Mouse (Mus musculus) heart, embryonic 14.5 days (tissue): Measurements from ENCODE around the gene Frat1. TPM values are rescaled to one million over a fixed set of nuclear protein-coding genes. Genes with fewer than 3 reads are reported as not detected.
A peak's percentile ranks its signal among the peaks of the same experiment; 100 is the strongest.

Source experiments
- ATAC-seq: fragments of 200-750 bp; cut with Nextera tagmentation; 2 replicates; pipeline ENCODE4 v1.8.0; 2017; ENCODE audit warnings: low read depth, moderate TSS enrichment; ENCODE audit not compliant: insufficient number of reproducible peaks, insufficient read depth, low FRiP score
- H3K27ac ChIP-seq, 2 experiments: fragments of 200-500 bp in 1 of 2; fragments of 300-500 bp in 1 of 2; sonication (generic) in 1 of 2; replicated peaks in 1 of 2; 2 replicates each; pipeline ENCODE4 v1.5.1; 2012 to 2014; ENCODE audit warnings: low read depth in 2 of 2, low read length in 2 of 2, control low read depth in 1 of 2, mild to moderate bottlenecking in 1 of 2, mixed read lengths in 1 of 2; ENCODE audit not compliant: control insufficient read depth in 1 of 2, insufficient read depth in 1 of 2
- H3K27me3 ChIP-seq: fragments of 300-500 bp; sonication (generic); 2 replicates; pipeline ENCODE4 v1.6.1; 2014; ENCODE audit warnings: mild to moderate bottlenecking, low read length, control low read depth; ENCODE audit not compliant: control insufficient read depth, insufficient read depth
- H3K36me3 ChIP-seq: fragments of 300-500 bp; sonication (generic); 2 replicates; pipeline ENCODE4 v1.6.1; 2014; ENCODE audit warnings: mild to moderate bottlenecking, control low read depth, low read length, mixed read lengths; ENCODE audit not compliant: control insufficient read depth, insufficient read depth
- H3K4me1 ChIP-seq, 2 experiments: fragments of 200-500 bp in 1 of 2; fragments of 300-500 bp in 1 of 2; sonication (generic) in 1 of 2; 2 replicates each; pipeline ENCODE4 v1.6.1; 2012 to 2014; ENCODE audit warnings: low read length in 2 of 2, control low read depth in 1 of 2, mixed read lengths in 1 of 2; ENCODE audit not compliant: control insufficient read depth in 2 of 2, insufficient read depth in 2 of 2
- H3K4me2 ChIP-seq: fragments of 300-500 bp; sonication (generic); 2 replicates; pipeline ENCODE4 v1.6.1; 2014; ENCODE audit warnings: mild to moderate bottlenecking, low read length
- H3K4me3 ChIP-seq, 2 experiments: fragments of 200-500 bp in 1 of 2; fragments of 300-500 bp in 1 of 2; sonication (generic) in 1 of 2; 2 replicates each; pipeline ENCODE4 v1.5.1; 2012 to 2014; ENCODE audit warnings: low read length in 2 of 2, mild to moderate bottlenecking in 2 of 2, control low read depth in 1 of 2, low read depth in 1 of 2, moderate library complexity in 1 of 2; ENCODE audit not compliant: control insufficient read depth in 1 of 2, insufficient read depth in 1 of 2
- H3K9ac ChIP-seq: fragments of 300-500 bp; sonication (generic); 2 replicates; pipeline ENCODE4 v1.6.1; 2014; ENCODE audit warnings: mild to moderate bottlenecking, low read length
- H3K9me3 ChIP-seq: fragments of 300-500 bp; sonication (generic); 2 replicates; pipeline ENCODE4 v1.6.1; 2016; ENCODE audit warnings: low read length, control low read depth; ENCODE audit not compliant: control insufficient read depth
- WGBS: fragments of 180-500 bp; shearing (Covaris S2); extraction: QIAGEN DNeasy Blood & Tissue Kit; methylation state at CpG from one replicate; pipeline ENCODE4 v1.1.7; 2014; 5-methylcytosine and 5-hydroxymethylcytosine counted together
- polyA plus RNA-seq: library from polyadenylated mRNA; unstranded; fragments of >200 nt; fragmentation: Nextera tagmentation; extraction: Ambion mirVana; gene quantifications from 2 replicates; pipeline ENCODE4 v1.2.1, GENCODE M21; 2014

Frat1 gene
- polyA plus RNA-seq, 1 experiment from 2014 or later, result 2.6 TPM

DNA sequence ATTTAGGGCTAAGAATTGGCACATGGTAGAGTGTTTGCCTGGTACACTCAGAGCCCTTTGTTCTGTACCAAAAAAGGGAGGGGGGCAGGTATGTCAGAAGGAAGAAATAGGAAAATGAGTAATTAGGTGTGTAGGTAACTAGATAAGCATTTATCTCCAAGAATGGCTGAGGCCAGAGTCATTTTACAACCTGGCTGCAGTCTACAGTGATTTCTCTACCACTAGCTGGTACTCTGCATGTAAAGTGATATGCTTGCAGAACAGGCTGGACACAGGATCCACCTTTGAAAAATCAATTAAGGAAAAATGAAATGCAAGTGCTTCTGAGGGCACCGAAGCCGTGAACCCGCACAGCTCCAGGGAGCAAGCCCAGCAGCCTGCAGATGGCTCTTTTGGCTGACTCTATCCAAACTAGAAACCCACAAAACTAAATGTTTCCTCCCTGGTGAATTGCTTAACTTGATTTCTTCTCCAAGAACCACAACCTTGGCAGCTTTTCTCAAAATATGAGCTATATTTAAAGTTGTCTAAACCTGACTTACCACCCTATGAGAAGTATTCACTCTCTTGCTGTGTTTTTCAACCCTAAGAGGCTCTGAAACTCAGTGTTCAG is 33.5 kb upstream of the Frat1 start:
- no peak overlapping the region for H3K9ac ChIP-seq
- no peak for ATAC-seq
- H3K4me2 ChIP-seq, result no peak overlapping the region

DNA sequence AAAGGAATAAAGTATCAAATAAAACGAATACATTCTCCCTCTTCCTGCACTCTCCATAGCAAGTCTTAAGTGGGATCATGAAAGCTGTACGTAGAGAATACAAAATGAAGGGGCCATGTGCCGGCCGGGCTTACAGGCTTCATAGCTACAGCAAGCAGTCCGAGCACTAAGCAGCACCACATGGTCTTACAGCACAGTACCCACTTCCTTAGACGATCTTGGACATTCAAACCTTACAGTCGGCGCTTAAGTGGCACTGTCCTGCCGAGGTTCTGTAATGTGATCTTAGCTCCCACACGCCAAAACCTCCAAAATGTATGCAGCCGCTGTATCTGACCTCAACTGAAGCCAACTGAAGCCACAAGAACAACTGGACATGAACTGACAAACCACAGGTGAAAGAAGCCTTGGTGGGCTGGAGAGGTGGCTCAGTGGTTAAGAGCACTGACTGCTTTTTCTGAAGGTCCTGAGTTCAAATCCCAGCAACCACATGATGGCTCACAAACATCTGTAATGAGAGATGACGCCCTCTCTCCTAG is 32.9 kb upstream of the Frat1 start:
- WGBS, result 89% methylated on average over 12 of the region's 12 CpGs
- no peaks in the 10 kb centered on the region for H3K36me3 ChIP-seq
- no peaks in the 10 kb centered on the region for H3K9me3 ChIP-seq
- ATAC-seq, result no peak
- H3K4me3 ChIP-seq, result no peak overlapping the region
- H3K4me1 ChIP-seq, result peaks cover 2 to 10% of the 10 kb centered on the region in 2 experiments
- H3K27ac ChIP-seq, result no peak overlapping the region
- H3K9ac ChIP-seq, result no peak overlapping the region
- H3K4me2 ChIP-seq, result no peak overlapping the region
- no peaks in the 10 kb centered on the region for H3K27me3 ChIP-seq

More for the DNA sequence above, 33.5 kb upstream of the Frat1 start:
- whole genome bisulfite sequencing, result 92% methylated on average over 3 of the region's 3 CpGs
- no peaks in the 10 kb centered on the region for H3K9me3 ChIP-seq
- H3K4me1 ChIP-seq, result peaks cover 2 to 10% of the 10 kb centered on the region in 2 experiments
- H3K27me3 ChIP-seq, result no peaks in the 10 kb centered on the region
- H3K36me3 ChIP-seq, result peaks cover 4% of the 10 kb centered on the region; the same call in 1 of the 2 replicates
- H3K27ac ChIP-seq, result no peak overlapping the region
- H3K4me3 ChIP-seq, result no peak overlapping the region

DNA sequence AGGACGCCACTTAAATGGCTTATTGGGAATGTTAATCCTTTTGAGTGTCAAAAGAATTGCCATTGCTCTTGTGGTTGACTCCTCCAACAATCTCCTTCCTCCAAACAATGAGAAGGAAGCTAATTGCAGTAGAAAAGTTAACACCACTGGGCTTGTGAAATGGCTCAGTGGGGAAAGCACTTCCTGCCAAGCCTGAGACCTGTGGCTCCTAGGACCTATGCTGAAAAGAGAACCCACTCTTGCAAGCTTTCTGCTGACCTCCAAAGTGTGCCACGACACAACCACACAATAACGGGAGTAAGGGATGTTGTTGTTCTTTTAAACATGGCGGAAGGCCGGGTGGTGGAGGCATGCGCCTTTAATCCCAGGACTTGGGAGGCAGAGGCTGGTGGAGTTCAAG is 32.2 kb upstream of the Frat1 start:
- no peak for ATAC-seq
- 93% methylated on average over 6 of the region's 6 CpGs for WGBS
- no peak overlapping the region for H3K4me2 ChIP-seq
- H3K27me3 ChIP-seq, result no peaks in the 10 kb centered on the region
- H3K27ac ChIP-seq, result no peak overlapping the region
- no peak overlapping the region for H3K4me3 ChIP-seq
- no peak overlapping the region for H3K9ac ChIP-seq
- H3K9me3 ChIP-seq, result no peaks in the 10 kb centered on the region
- H3K4me1 ChIP-seq, result peaks cover 2 to 10% of the 10 kb centered on the region in 2 experiments
- no peaks in the 10 kb centered on the region for H3K36me3 ChIP-seq

DNA sequence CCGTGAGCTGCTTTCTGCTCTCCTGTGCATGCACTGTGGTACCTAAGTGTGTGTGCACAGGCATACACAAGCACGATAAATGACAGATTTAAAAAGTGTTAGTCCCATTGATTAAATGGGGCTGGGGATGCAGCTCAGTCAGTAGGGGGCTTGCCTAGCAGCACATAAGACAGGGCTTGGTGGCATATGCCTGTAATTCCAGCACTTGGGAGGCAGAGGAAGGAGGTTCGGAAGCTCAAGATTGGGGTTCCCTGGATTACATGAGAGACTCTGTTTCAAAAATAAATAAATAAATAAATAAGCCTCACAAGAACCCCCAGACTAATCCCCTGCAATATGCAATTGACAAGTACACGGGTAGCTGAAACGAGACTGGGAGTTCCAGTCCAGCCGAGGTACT is 29.3 kb upstream of the Frat1 start:
- Histone ChIP-seq H3K4me1 (peaks cover 2 to 10% of the 10 kb centered on the region in 2 experiments; a peak in 3 of 4 replicates), H3K27ac (no peak overlapping the region), H3K9ac (peak overlapping the region; percentile 88), H3K36me3 (no peaks in the 10 kb centered on the region), H3K4me2 (peak overlapping the region; percentile 65), H3K9me3 (no peaks in the 10 kb centered on the region), H3K4me3 (peak overlapping the region in 1 of 2 experiments; percentile 92; a peak in 2 of 4 replicates), H3K27me3 (no peaks in the 10 kb centered on the region)
- no peak for ATAC-seq
- WGBS, result 50% methylated on average over 6 of the region's 6 CpGs

DNA sequence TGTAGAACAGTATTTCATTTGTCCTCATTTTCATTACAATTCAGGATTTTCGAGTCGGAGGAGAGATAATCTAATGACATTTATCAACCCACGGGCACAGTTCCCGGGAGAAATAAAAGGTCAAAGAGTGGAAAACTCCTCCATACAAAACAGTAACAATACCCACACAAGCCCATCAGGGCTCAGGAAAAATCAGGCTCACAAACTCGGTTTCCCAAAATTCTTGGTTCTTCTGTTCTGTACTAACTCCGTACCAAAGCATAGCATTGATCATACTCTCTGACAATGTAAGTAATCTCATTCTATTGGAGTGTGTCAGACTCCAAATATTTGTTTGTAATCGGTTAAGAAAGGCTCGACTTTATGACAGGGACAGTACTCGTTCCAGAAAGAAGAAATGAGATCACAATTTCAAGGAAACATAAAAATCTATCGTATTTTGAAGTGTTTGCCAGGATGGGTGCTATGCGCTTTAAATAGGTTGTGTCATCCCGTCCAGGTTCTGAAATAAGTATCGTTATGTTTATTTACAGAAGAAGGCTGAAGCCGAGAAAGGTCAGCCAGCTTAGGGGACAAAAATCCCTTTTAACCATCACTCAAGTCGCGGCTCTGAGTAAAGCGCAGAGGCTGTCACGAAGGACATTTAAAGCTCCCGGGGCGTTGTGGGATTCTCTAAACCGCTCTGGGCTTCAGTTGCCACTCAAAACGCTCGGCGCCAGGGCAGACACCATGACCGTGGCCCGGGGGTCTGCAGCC is 28.6 kb upstream of the Frat1 start:
- Histone ChIP-seq H3K4me2 (peak overlapping the region; percentile 65), H3K4me3 (peak overlapping the region; percentile 86 to 92), H3K9ac (peak overlapping the region; percentile 88), H3K9me3 (peaks cover 5% of the 10 kb centered on the region; the same call in 1 of the 2 replicates), H3K4me1 (peaks cover 2 to 10% of the 10 kb centered on the region in 2 experiments; a peak in 3 of 4 replicates), H3K27ac (peak overlapping the region; percentile 68 to 84), H3K36me3 (no peaks in the 10 kb centered on the region), H3K27me3 (no peaks in the 10 kb centered on the region)
- ATAC-seq, result no peak
- 3% methylated on average over 26 of the region's 26 CpGs for WGBS

DNA sequence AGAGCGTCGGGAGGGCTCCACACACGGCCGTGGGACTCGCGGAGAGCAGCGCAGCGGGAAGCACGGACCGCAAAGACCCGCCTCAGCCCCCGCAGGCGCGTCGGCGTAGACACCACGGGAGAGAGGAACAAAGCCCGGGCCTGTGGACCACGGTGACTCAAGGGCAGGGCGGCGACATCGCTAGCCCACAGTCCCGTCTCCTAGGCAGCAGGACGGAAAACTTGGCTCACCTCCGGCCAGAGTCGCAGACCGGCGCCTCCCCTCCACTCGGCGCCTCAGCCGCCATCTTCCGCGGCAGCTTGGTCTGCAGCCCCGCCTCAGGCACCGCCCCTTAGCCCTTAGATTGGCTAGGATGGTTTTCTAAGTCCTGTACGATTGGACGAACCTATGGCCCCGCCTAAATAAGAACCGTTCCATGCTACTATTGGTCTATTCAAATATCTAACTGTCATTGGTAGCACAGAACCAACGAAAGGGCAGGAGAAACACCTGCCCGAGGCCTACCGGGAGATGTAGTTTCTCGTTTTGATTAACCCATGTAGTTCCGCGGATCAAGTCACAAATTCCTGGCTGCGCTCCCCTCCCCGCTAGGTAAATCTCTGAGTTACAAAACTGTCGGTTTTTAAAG is 27.9 kb upstream of the Frat1 start, which contains the start of gene Arhgap19:
TSS of gene Arhgap19 (minus strand) at position 306 of the 628 bp plus-strand sequence.
- WGBS, result under 1% methylated on average over 46 of the region's 48 CpGs
- H3K9ac ChIP-seq, result peak within 1 kb of the TSS; percentile 88
- peaks cover 5% of the 10 kb centered on the region; the same call in 1 of the 2 replicates for H3K9me3 ChIP-seq
- H3K4me1 ChIP-seq, result peaks cover 2 to 10% of the 10 kb centered on the region in 2 experiments; a peak in 3 of 4 replicates
- H3K4me3 ChIP-seq, result peak within 1 kb of the TSS; percentile 86 to 92
- H3K36me3 ChIP-seq, result no peaks in the 10 kb centered on the region
- H3K27ac ChIP-seq, result peak within 1 kb of the TSS; percentile 68 to 84
- peak within 1 kb of the TSS; percentile 65 for H3K4me2 ChIP-seq
- no peaks in the 10 kb centered on the region for H3K27me3 ChIP-seq
- peak; percentile 98 for ATAC-seq

DNA sequence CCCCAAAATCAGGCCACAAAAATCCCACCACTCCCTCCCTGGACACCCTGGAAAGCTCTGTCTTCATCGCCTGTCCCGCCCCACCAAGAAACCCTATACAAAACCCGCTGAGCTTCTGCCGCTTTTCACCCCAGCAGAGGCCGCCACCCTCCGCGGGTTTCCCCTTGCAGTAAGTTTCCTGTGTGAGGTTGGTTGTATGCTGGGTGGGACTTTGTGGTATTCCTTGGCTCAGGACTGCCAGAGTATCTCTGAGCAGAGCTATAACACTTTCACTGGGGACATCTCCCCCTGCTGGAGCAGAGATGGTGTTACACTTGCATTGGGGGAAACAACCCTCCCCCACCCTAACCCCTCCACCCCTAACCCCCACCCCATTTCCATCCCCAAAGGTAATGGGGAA is 26.4 kb upstream of the Frat1 start:
- 40% methylated on average over 7 of the region's 7 CpGs for WGBS
- Histone ChIP-seq H3K4me3 (no peak overlapping the region), H3K9ac (no peak overlapping the region), H3K9me3 (peaks cover 5% of the 10 kb centered on the region; the same call in 1 of the 2 replicates), H3K4me1 (peaks cover 2 to 10% of the 10 kb centered on the region in 2 experiments; a peak in 3 of 4 replicates), H3K27me3 (no peaks in the 10 kb centered on the region), H3K4me2 (no peak overlapping the region), H3K27ac (no peak overlapping the region), H3K36me3 (no peaks in the 10 kb centered on the region)
- no peak for ATAC-seq
